Mouse (Mus musculus): ENCODE measurements around the gene 3110009E18Rik.

3110009E18Rik gene

GRCm38 (mm10) chr1:120195947-120196346 is 75.0 kb downstream of the 3110009E18Rik start:
- DNase-seq (ENCODE audit: low read depth, low spot score) = no peak

- DNase-seq (ENCODE audit: low read depth, low spot score) = no peak
Observed at GRCm38 (mm10) chr1:120196724-120197123, 75.7 kb downstream of the 3110009E18Rik start.

- DNase-seq (ENCODE audit: low read depth, low spot score) = peak; percentile 51
Observed at GRCm38 (mm10) chr1:120197189-120197588, 76.2 kb downstream of the 3110009E18Rik start.

GRCm38 (mm10) chr1:120198151-120198550 is 77.2 kb downstream of the 3110009E18Rik start:
- no peak for DNase-seq (ENCODE audit: low read depth, low spot score)

- DNase-seq (ENCODE audit: low read depth, low spot score) = no peak
Observed at GRCm38 (mm10) chr1:120198942-120199341, 78.0 kb downstream of the 3110009E18Rik start.

- DNase-seq (ENCODE audit: low read depth, low spot score) = no peak
Observed at GRCm38 (mm10) chr1:120202542-120202941, 81.6 kb downstream of the 3110009E18Rik start.

- no peak for DNase-seq (ENCODE audit: low read depth, low spot score)
Observed at GRCm38 (mm10) chr1:120203836-120204235, 82.8 kb downstream of the 3110009E18Rik start.

GRCm38 (mm10) chr1:120204834-120205233 is 83.8 kb downstream of the 3110009E18Rik start:
- DNase-seq (ENCODE audit: low read depth, low spot score) = no peak

- DNase-seq (ENCODE audit: low read depth, low spot score) = no peak
Observed at GRCm38 (mm10) chr1:120207568-120207967, 86.6 kb downstream of the 3110009E18Rik start.

- no peak for DNase-seq (ENCODE audit: low read depth, low spot score)
Observed at GRCm38 (mm10) chr1:120208502-120209230, 87.7 kb downstream of the 3110009E18Rik start.

- no peak for DNase-seq (ENCODE audit: low read depth, low spot score)
Observed at GRCm38 (mm10) chr1:120220841-120221240, 99.9 kb downstream of the 3110009E18Rik start.

- no peak for DNase-seq (ENCODE audit: low read depth, low spot score)
Observed at GRCm38 (mm10) chr1:120221285-120221684, 100.3 kb downstream of the 3110009E18Rik start.

- no peak for DNase-seq (ENCODE audit: low read depth, low spot score)
Observed at GRCm38 (mm10) chr1:120223613-120224012, 102.6 kb downstream of the 3110009E18Rik start.

- no peak for DNase-seq (ENCODE audit: low read depth, low spot score)
Observed at GRCm38 (mm10) chr1:120229723-120230471, 108.9 kb downstream of the 3110009E18Rik start.

GRCm38 (mm10) chr1:120231334-120231733 is 110.3 kb downstream of the 3110009E18Rik start:
- DNase-seq (ENCODE audit: low read depth, low spot score) = peak; percentile 6

GRCm38 (mm10) chr1:120232170-120232569 is 111.2 kb downstream of the 3110009E18Rik start:
- DNase-seq (ENCODE audit: low read depth, low spot score) = no peak

- DNase-seq (ENCODE audit: low read depth, low spot score) = no peak
Observed at GRCm38 (mm10) chr1:120235631-120236215, 114.7 kb downstream of the 3110009E18Rik start.

- no peak for DNase-seq (ENCODE audit: low read depth, low spot score)
Observed at GRCm38 (mm10) chr1:120236424-120236823, 115.4 kb downstream of the 3110009E18Rik start.

- DNase-seq (ENCODE audit: low read depth, low spot score) = no peak
Observed at GRCm38 (mm10) chr1:120237068-120237467, 116.1 kb downstream of the 3110009E18Rik start.

All from retina, postnatal 7 days (tissue).